Mouse (Mus musculus) cortical plate, adult 2 months (tissue): ENCODE results near the gene Abcg1.

Experiments
- CTCF ChIP-seq: fragments of 200-500 bp; IDR thresholded peaks from 2 replicates; pipeline ENCODE4 v1.5.1; 2011; ENCODE audit warnings: mild to moderate bottlenecking, control low read depth, low read length; ENCODE audit not compliant: insufficient read depth; ENCODE audit errors: extremely low read depth
- POLR2A ChIP-seq: fragments of 200-500 bp; IDR thresholded peaks from 2 replicates; pipeline ENCODE4 v1.6.1; 2011; ENCODE audit warnings: mild to moderate bottlenecking, low read length, control low read depth; ENCODE audit not compliant: insufficient read depth; ENCODE audit errors: extremely low read depth

DNA sequence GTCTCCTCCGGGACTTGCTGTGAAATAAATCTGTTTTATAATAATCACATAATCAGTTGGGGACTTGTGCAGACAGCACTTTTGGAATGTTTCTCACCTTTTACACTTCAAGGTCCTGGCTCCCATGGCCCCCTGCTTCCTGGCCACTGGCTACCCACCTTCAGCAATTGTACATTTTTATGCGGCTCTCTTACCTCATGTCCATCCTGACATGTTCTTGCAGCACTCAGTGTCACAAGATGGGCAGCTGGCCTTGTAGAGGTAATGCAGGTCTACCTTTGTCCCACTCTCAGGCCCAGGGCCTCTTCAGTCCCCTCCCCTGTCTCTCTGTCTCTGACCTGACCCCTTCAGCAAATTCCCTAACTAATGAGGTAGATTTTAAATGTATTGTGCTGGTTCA is 39.4 kb downstream of the Abcg1 start:
- TF ChIP-seq CTCF (no peak), POLR2A (no peak)
